16 mouse cellular contexts compared by ENCODE assay signal in the genomic region with DNA sequence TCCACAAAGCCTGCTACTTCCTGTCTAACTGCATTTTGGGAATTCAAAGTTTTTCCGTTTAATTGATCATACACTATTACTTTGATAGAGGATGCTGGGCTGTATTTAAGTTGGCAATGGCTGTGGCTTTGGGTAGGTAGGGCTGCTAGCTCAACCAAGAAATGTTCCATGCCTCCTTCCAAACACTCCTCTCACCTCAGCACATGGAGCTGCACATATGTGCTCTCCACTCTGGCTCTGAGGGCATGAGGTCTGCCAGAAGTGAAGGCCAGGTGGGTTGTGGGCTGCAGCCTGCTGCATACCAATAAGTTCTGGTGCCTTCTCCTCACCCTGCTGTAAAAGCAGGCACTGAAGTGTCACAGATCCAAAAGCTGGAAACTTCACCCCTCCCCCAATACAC.
"Had no signal": no experiment of that assay in that cellular context is flagged by ENCODE, and none has a peak within 500 bp of the region (broad histone marks: within the 10 kb centered on the region; RNA-seq: fewer than 3 reads in every experiment).

No protein-coding gene starts in this region.

- H3K36me3 ChIP-seq: kidney, embryonic 15.5 days; midbrain, embryonic 13.5 days had no signal

- DNase-seq: kidney, adult 11 months; kidney, adult 8-10 months; kidney, postnatal 14 days; layer of hippocampus, adult 9-11 months; liver, postnatal 0 days; lung, embryonic 14.5 days; thymus, adult 18-20 months; thymus, postnatal 14 days; thymus, postnatal 4 days had no signal

- H3K4me3 ChIP-seq: kidney, embryonic 15.5 days; layer of hippocampus, adult 2 months; midbrain, embryonic 13.5 days had no signal

- H3K9me3 ChIP-seq: kidney, embryonic 15.5 days; midbrain, embryonic 13.5 days had no signal

- H3K4me2 ChIP-seq: kidney, embryonic 15.5 days; liver, embryonic 11.5 days; lung, embryonic 14.5 days; midbrain, embryonic 13.5 days had no signal

- ATAC-seq: liver, postnatal 0 days; lung, postnatal 0 days; midbrain, embryonic 13.5 days had no signal

- H3K27me3 ChIP-seq: kidney, embryonic 15.5 days; midbrain, embryonic 13.5 days had no signal

- H3K9ac ChIP-seq: kidney, embryonic 15.5 days; liver, embryonic 14.5 days; liver, postnatal 0 days; lung, embryonic 14.5 days; midbrain, embryonic 13.5 days had no signal

- H3K27ac ChIP-seq: kidney, embryonic 15.5 days; layer of hippocampus, adult 2 months; liver, embryonic 14.5 days; macrophage; midbrain, embryonic 13.5 days had no signal
